Mouse (Mus musculus) testis, adult 2 months (tissue): Measurements from ENCODE around the gene Pold3. TPM values are rescaled to one million over a fixed set of nuclear protein-coding genes. Genes with fewer than 3 reads are reported as not detected.

Experiments
- H3K27ac ChIP-seq: fragments of 200-500 bp; 2 replicates; pipeline ENCODE4 v1.5.1; 2012; ENCODE audit warnings: low read depth, low read length; ENCODE audit not compliant: control insufficient read depth, insufficient read depth
- H3K27me3 ChIP-seq: fragments of 200-500 bp; 2 replicates; pipeline ENCODE4 v1.6.1; 2012; ENCODE audit warnings: mild to moderate bottlenecking, low read length, moderate library complexity; ENCODE audit not compliant: control insufficient read depth, insufficient read depth
- H3K36me3 ChIP-seq: fragments of 200-500 bp; 2 replicates; pipeline ENCODE4 v1.6.1; 2012; ENCODE audit warnings: mild to moderate bottlenecking, low read length; ENCODE audit not compliant: control insufficient read depth, insufficient read depth
- H3K4me1 ChIP-seq: fragments of 200-500 bp; 2 replicates; pipeline ENCODE4 v1.6.1; 2012; ENCODE audit warnings: low read length; ENCODE audit not compliant: control insufficient read depth, insufficient read depth
- H3K4me3 ChIP-seq: fragments of 200-500 bp; 2 replicates; pipeline ENCODE4 v1.5.1; 2012; ENCODE audit warnings: low read depth, mild to moderate bottlenecking, low read length, moderate library complexity, mixed read lengths; ENCODE audit not compliant: control insufficient read depth
- CTCF ChIP-seq: fragments of 200-500 bp; IDR thresholded peaks from 2 replicates; pipeline ENCODE4 v1.5.1; 2012; ENCODE audit warnings: low read depth, mild to moderate bottlenecking, inconsistent platforms, low read length, moderate library complexity; ENCODE audit not compliant: control insufficient read depth, insufficient read depth, insufficient replicate concordance
- POLR2A ChIP-seq: fragments of 200-500 bp; IDR thresholded peaks from 2 replicates; pipeline ENCODE4 v1.6.1; 2012; ENCODE audit warnings: low read depth, mild to moderate bottlenecking, inconsistent platforms, low read length, moderate library complexity; ENCODE audit not compliant: control insufficient read depth
- polyA plus RNA-seq: library from polyadenylated mRNA; depleted of rRNA; stranded (reverse); fragments of >200 nt; gene quantifications from 2 replicates; pipeline ENCODE4 v1.2.3, GENCODE M21; 2012

Pold3 gene
- polyA plus RNA-seq, 1 experiment, result 50.6 TPM

- no peak for TF ChIP-seq CTCF
- TF ChIP-seq POLR2A, result no peak
- peaks cover 1% of the 10 kb centered on the region; the same call in 1 of the 2 replicates for H3K36me3 ChIP-seq
Measured at GRCm38 (mm10) chr7:100111506-100111905, 9.9 kb downstream of the Pold3 start.

GRCm38 (mm10) chr7:100108341-100108740 lies 13.0 kb downstream of the Pold3 start:
- Histone ChIP-seq H3K4me1 (no peaks in the 10 kb centered on the region), H3K4me3 (no peak overlapping the region), H3K27me3 (no peaks in the 10 kb centered on the region), H3K27ac (no peak overlapping the region), H3K36me3 (peaks cover 4% of the 10 kb centered on the region)
- no peak for TF ChIP-seq POLR2A
- TF ChIP-seq CTCF, result no peak

More at GRCm38 (mm10) chr7:100111506-100111905, 9.9 kb downstream of the Pold3 start:
- no peak overlapping the region for H3K4me3 ChIP-seq
- H3K27ac ChIP-seq, result no peak overlapping the region
- no peaks in the 10 kb centered on the region for H3K27me3 ChIP-seq
- H3K4me1 ChIP-seq, result no peaks in the 10 kb centered on the region

- Histone ChIP-seq H3K36me3 (peaks cover 4% of the 10 kb centered on the region), H3K27ac (no peak overlapping the region), H3K4me3 (no peak overlapping the region), H3K4me1 (no peaks in the 10 kb centered on the region), H3K27me3 (no peaks in the 10 kb centered on the region)
- no peak for TF ChIP-seq POLR2A
- TF ChIP-seq CTCF, result no peak
Measured at GRCm38 (mm10) chr7:100104677-100105076, 16.7 kb downstream of the Pold3 start.

GRCm38 (mm10) chr7:100100031-100100595 lies 21.3 kb downstream of the Pold3 start:
- peaks cover 3% of the 10 kb centered on the region for H3K36me3 ChIP-seq
- TF ChIP-seq POLR2A (no peak), CTCF (no peak)

GRCm38 (mm10) chr7:100086891-100087290 lies 34.5 kb downstream of the Pold3 start:
- TF ChIP-seq POLR2A, result no peak
- no peak for TF ChIP-seq CTCF
- Histone ChIP-seq H3K4me3 (no peak overlapping the region), H3K27ac (no peak overlapping the region), H3K27me3 (no peaks in the 10 kb centered on the region), H3K36me3 (peaks cover 5% of the 10 kb centered on the region), H3K4me1 (no peaks in the 10 kb centered on the region)

More at GRCm38 (mm10) chr7:100100031-100100595, 21.3 kb downstream of the Pold3 start:
- Histone ChIP-seq H3K4me1 (no peaks in the 10 kb centered on the region), H3K4me3 (peak overlapping the region; percentile 42), H3K27ac (no peak overlapping the region), H3K27me3 (no peaks in the 10 kb centered on the region)

- H3K27ac ChIP-seq, result no peak overlapping the region
- TF ChIP-seq POLR2A, result no peak
- no peak for TF ChIP-seq CTCF
- H3K27me3 ChIP-seq, result no peaks in the 10 kb centered on the region
- no peaks in the 10 kb centered on the region for H3K4me1 ChIP-seq
- H3K36me3 ChIP-seq, result peaks cover 5% of the 10 kb centered on the region
- no peak overlapping the region for H3K4me3 ChIP-seq
Measured at GRCm38 (mm10) chr7:100086159-100086755, 35.1 kb downstream of the Pold3 start.

GRCm38 (mm10) chr7:100083812-100084211 lies 37.6 kb downstream of the Pold3 start:
- H3K36me3 ChIP-seq, result peaks cover 3% of the 10 kb centered on the region
- H3K4me3 ChIP-seq, result no peak overlapping the region
- no peak overlapping the region for H3K27ac ChIP-seq
- H3K27me3 ChIP-seq, result no peaks in the 10 kb centered on the region
- TF ChIP-seq POLR2A, result no peak
- no peaks in the 10 kb centered on the region for H3K4me1 ChIP-seq
